Mouse (Mus musculus) liver, embryonic 11.5 days (tissue): ENCODE data around the gene Gipc2. TPM values are rescaled to one million over a fixed set of nuclear protein-coding genes. Genes with fewer than 3 reads are reported as not detected.
A peak's percentile ranks its signal among the peaks of the same experiment; 100 is the strongest.
"Not testable (repeated sequence)": the region's sequence is repeated elsewhere in the genome, so short reads cannot be mapped to it uniquely, and the experiment has no call there.

Experiments used
- ATAC-seq: fragments of 200-750 bp; cut with Nextera tagmentation; replicated peaks from 2 replicates; pipeline ENCODE4 v1.8.0; 2017; ENCODE audit warnings: moderate number of reproducible peaks, mild to moderate bottlenecking, moderate TSS enrichment, moderate library complexity; ENCODE audit not compliant: low FRiP score
- DNase-seq: peaks from one replicate; pipeline ENCODE4 v3.0.0-alpha.2; 2017; ENCODE audit warnings: low spot score
- H3K27ac ChIP-seq: fragments of 300-500 bp; sonication (generic); 2 replicates; pipeline ENCODE4 v1.5.1; 2014; ENCODE audit warnings: mild to moderate bottlenecking, low read depth, low read length, control low read depth
- H3K27me3 ChIP-seq: fragments of 300-500 bp; sonication (generic); replicated peaks from 2 replicates; pipeline ENCODE4 v1.6.1; 2014; ENCODE audit warnings: low read length, mixed read lengths; ENCODE audit not compliant: control insufficient read depth, insufficient read depth
- H3K36me3 ChIP-seq: fragments of 300-500 bp; sonication (generic); 2 replicates; pipeline ENCODE4 v1.6.1; 2014; ENCODE audit warnings: mild to moderate bottlenecking, low read length, moderate library complexity, mixed read lengths; ENCODE audit not compliant: control insufficient read depth, insufficient read depth
- H3K4me1 ChIP-seq: fragments of 300-500 bp; sonication (generic); replicated peaks from 2 replicates; pipeline ENCODE4 v1.6.1; 2014; ENCODE audit warnings: low read length, mixed read lengths; ENCODE audit not compliant: control insufficient read depth, insufficient read depth
- H3K4me2 ChIP-seq: fragments of 300-500 bp; sonication (generic); 2 replicates; pipeline ENCODE4 v1.6.1; 2014; ENCODE audit warnings: mild to moderate bottlenecking, control low read depth, moderate library complexity
- H3K4me3 ChIP-seq: fragments of 300-500 bp; sonication (generic); 2 replicates; pipeline ENCODE4 v1.5.1; 2014; ENCODE audit warnings: low read depth, low read length, control low read depth
- H3K9ac ChIP-seq: fragments of 300-500 bp; sonication (generic); 2 replicates; pipeline ENCODE4 v1.6.1; 2014; ENCODE audit warnings: low read depth, low read length, control low read depth
- H3K9me3 ChIP-seq: fragments of 300-500 bp; sonication (generic); 2 replicates; pipeline ENCODE4 v1.6.1; 2016; ENCODE audit warnings: low read length, inconsistent platforms, mixed read lengths; ENCODE audit not compliant: control insufficient read depth
- WGBS: fragments of 180-500 bp; shearing (Covaris S2); extraction: QIAGEN DNeasy Blood & Tissue Kit; methylation state at CpG from one replicate; pipeline ENCODE4 v1.1.7; 2014; 5-methylcytosine and 5-hydroxymethylcytosine counted together
- polyA plus RNA-seq: library from polyadenylated mRNA; unstranded; fragments of >200 nt; fragmentation: Nextera tagmentation; extraction: Ambion mirVana; gene quantifications from 2 replicates; pipeline ENCODE4 v1.2.1, GENCODE M21; 2014

Gipc2 gene
- polyA plus RNA-seq, 1 experiment from 2014 or later = 12.1 TPM

DNA sequence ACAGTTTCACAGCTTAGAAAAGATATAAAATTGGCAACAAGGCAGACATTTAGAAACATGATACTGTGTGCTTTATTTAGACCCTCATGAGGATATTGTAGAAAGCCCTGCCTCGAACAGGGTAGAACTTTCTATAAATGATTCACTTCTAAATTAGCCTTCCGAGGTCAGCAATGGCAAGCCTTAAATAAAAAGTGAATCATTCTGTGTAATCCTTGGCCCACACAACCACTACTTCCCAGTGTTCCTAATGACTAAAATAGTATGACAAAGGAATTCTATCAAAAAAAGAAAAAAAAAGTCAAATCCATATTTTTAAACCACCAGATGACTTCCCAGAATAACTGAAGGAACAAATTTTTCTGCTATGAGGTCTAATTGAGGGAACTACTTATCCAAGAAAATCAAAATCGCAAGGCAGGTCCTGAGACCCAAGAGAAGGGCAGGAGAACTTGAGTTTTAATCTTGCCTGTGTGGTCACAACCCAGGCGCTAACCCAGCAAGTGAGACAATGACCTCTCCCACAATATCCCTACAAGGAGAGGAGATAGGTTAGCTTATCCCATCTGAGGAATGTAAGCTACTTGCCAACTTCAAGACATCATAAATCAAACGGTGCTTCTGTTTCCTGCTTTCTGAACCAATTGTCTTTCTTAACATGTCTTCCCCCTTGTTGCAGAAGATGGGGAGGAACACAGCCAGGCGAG, 22.9 kb downstream of the Gipc2 start:
- no peak for ATAC-seq

DNA sequence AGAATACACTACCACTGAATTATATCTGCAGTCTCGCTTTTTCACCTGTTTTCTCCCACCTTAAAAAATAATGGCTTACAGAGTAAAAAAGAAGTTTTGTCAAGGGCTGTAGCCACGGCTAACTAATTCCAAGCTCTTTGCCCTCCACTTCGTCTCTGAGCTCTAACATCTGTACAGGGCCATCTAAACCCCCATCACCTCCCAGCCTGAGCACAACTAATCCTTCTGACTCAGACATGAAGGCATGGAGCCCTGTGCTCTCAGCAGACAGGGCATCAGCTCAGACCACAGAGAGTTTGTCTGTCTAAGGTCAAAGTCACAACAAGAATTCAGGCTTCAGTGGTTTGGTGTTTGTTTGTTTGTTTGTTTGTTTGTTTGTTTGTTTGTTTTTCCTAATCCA, 23.9 kb downstream of the Gipc2 start:
- Histone ChIP-seq H3K4me1 (no peaks in the 10 kb centered on the region), H3K27ac (no peak overlapping the region; the same call in 1 of the 2 replicates), H3K9me3 (no peaks in the 10 kb centered on the region), H3K27me3 (no peaks in the 10 kb centered on the region), H3K9ac (no peak overlapping the region), H3K4me3 (no peak overlapping the region), H3K36me3 (no peaks in the 10 kb centered on the region), H3K4me2 (no peak overlapping the region)
- DNase-seq = no peak
- ATAC-seq = no peak
- WGBS = 79% methylated on average over 3 of the region's 3 CpGs

More for the DNA sequence above, 22.9 kb downstream of the Gipc2 start:
- 61% methylated on average over 6 of the region's 6 CpGs for WGBS
- no peaks in the 10 kb centered on the region for H3K9me3 ChIP-seq
- H3K4me1 ChIP-seq = no peaks in the 10 kb centered on the region
- H3K27ac ChIP-seq = no peak overlapping the region
- no peak overlapping the region for H3K9ac ChIP-seq
- H3K36me3 ChIP-seq = no peaks in the 10 kb centered on the region
- H3K27me3 ChIP-seq = no peaks in the 10 kb centered on the region
- H3K4me3 ChIP-seq = no peak overlapping the region
- no peak overlapping the region for H3K4me2 ChIP-seq
- no peak for DNase-seq

DNA sequence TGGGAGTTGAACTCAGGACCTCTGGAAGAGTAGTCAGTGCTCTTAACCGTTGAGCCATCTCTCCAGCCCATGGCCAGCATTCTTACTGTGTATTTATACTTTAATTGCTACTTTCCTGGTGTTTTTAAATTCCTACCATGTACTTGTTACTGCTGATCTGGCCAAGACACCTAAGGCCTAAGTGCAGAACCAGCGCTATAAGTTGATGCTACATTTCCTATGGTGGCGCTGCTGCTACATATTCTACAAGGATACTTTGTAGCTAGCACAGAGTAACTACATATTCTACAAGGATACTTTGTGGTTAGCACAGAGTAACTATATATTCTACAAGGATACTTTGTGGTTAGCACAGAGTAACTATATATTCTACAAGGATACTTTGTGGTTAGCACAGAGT, 26.7 kb downstream of the Gipc2 start:
- not testable (repeated sequence) for DNase-seq, H3K4me1 ChIP-seq, H3K27me3 ChIP-seq, ATAC-seq, H3K27ac ChIP-seq, H3K4me2 ChIP-seq, H3K4me3 ChIP-seq, H3K9ac ChIP-seq, H3K36me3 ChIP-seq, H3K9me3 ChIP-seq
- 86% methylated on average over 3 of the region's 3 CpGs for WGBS

DNA sequence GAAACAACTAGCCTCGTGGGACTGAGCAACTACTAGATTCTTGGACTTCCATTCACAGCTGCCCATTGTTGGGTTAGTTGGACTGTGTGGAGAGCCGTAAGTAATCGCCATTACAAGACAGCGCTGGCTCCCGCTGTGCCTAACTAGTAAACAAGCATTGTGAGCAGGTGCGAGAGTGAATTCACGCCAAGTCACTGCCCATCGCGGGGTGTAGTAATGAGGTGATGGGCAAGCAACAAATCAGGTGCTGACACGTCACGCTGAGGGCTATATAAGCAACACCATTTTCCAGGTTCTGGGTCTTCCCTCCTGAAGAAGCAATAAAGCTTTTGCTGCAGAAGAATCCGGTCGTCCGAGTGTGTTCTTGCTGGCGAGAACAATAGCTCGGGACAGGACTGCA, 29.9 kb downstream of the Gipc2 start:
- not testable (repeated sequence) for H3K27ac ChIP-seq, H3K9me3 ChIP-seq, H3K4me1 ChIP-seq, H3K4me3 ChIP-seq, ATAC-seq, H3K4me2 ChIP-seq, H3K36me3 ChIP-seq, DNase-seq, H3K9ac ChIP-seq, H3K27me3 ChIP-seq
- 90% methylated on average over 16 of the region's 16 CpGs for WGBS

DNA sequence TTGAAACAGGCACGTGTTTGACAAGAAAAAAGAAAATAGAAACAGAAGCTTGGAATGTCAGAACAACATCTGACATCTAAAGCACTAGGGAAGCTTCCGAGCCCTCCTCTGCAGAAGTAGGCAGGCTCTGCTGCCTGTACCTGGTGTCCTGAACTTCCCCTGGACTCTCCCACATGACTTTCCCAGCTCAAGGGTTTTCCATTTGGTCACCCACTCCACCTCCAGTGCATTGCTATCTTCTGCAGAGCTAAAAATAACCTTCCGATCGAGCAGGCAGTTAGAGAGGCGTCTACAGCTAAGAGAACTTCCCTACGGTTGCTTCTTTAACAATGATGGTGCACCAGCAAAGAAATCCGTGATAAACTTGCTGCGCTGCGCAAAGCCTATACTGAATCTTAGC, 32.4 kb downstream of the Gipc2 start:
- DNase-seq = no peak
- H3K27ac ChIP-seq = no peak overlapping the region
- H3K4me2 ChIP-seq = peak overlapping the region; percentile 35; the same call in 1 of the 2 replicates
- WGBS = 39% methylated on average over 9 of the region's 9 CpGs
- peaks cover 5% of the 10 kb centered on the region; the same call in 1 of the 2 replicates for H3K4me1 ChIP-seq
- no peak for ATAC-seq
- no peaks in the 10 kb centered on the region for H3K36me3 ChIP-seq
- no peak overlapping the region for H3K9ac ChIP-seq
- no peaks in the 10 kb centered on the region for H3K27me3 ChIP-seq
- no peak overlapping the region for H3K4me3 ChIP-seq
- H3K9me3 ChIP-seq = no peaks in the 10 kb centered on the region

DNA sequence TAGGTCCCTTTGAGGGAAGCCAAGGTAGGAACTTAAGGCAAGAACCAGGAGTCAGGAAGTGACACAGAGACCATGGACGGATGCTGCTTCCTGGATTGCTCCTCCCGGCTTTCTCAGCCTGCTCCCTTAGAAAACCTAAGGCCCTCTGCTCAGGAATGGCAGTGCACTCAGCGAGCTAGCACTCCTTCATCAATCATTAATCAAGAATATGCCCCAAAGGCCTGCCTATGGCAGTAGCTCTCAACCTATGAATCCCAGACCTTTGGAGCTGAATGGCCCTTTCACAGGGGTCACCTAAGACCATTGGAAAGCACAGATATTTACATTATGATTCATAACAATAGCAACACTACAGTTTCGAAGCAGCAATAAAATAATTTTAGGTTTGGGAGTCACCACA, 35.1 kb downstream of the Gipc2 start:
- Histone ChIP-seq H3K27me3 (no peaks in the 10 kb centered on the region), H3K27ac (no peak overlapping the region), H3K36me3 (no peaks in the 10 kb centered on the region), H3K4me2 (no peak overlapping the region), H3K4me1 (peaks cover 5% of the 10 kb centered on the region; the same call in 1 of the 2 replicates), H3K9me3 (no peaks in the 10 kb centered on the region), H3K4me3 (no peak overlapping the region), H3K9ac (no peak overlapping the region)
- 81% methylated on average over 4 of the region's 4 CpGs for WGBS
- DNase-seq (no peak), ATAC-seq (no peak)

DNA sequence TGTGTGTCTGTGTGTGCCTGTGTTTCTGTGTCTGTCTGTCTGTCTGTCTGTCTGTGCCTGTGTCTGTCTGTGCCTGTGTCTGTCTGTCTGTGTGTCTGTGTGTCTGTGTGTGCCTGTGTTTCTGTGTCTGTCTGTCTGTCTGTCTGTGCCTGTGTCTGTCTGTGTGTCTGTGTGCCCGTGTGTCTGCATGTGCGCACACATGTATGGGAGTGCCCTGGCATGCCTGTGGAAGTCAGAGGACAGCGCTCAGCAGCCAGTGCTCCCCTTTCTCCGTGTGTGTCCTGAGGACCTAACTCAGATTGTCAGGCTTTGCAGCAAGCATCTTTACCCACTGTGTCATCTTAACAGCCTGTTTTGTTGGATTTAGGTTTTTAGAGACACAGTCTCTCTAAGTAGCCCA, 36.6 kb downstream of the Gipc2 start:
- not testable (repeated sequence) for H3K27ac ChIP-seq, H3K36me3 ChIP-seq, DNase-seq, H3K4me1 ChIP-seq, H3K27me3 ChIP-seq, H3K9me3 ChIP-seq, H3K9ac ChIP-seq, ATAC-seq, H3K4me2 ChIP-seq, H3K4me3 ChIP-seq
- whole genome bisulfite sequencing = 90% methylated on average over 4 of the region's 4 CpGs

DNA sequence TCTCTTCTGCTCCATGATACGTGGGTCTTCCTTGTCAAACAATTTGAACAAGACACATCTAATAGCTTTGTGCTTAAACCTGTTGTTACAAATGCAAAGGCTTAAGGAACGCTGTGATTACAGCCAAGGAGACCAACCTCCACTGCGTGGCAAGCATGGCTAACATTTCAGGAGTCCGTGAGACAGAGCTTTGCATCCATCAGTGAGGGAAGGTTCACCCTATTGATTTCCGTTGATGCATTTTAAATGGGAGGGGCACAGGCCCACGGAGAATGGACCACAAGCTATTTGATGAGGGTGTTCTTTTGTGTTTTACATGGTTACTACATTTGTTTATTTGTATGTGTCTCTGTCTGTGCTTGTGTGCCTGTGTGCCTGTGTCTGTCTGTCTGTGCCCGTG, 37.4 kb downstream of the Gipc2 start:
- no peaks in the 10 kb centered on the region for H3K27me3 ChIP-seq
- H3K36me3 ChIP-seq = no peaks in the 10 kb centered on the region
- H3K9me3 ChIP-seq = no peaks in the 10 kb centered on the region
- 79% methylated on average over 7 of the region's 7 CpGs for WGBS
- DNase-seq (no peak), ATAC-seq (no peak)
- no peak overlapping the region for H3K4me2 ChIP-seq
- peaks cover 3% of the 10 kb centered on the region; the same call in 1 of the 2 replicates for H3K4me1 ChIP-seq
- H3K9ac ChIP-seq = no peak overlapping the region
- H3K4me3 ChIP-seq = no peak overlapping the region
- no peak overlapping the region for H3K27ac ChIP-seq

DNA sequence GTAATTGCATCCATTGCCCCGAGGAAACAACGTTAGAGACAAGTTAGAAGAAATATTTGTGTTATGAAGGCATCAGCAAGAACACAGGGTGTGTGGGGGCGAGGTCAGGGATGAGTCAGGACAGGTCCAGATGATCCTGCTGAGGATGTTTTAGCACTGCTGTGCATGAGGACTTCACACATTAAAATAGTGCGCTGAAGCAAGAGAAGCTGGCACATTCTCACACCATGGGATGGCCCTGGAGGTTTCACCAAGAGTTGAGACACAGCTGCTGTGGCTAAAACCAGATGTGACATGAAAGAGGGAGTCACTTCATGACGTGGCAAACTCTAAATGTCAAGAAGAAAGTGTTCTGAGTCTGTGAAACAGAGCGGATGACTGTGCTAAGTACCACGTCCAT, 38.9 kb downstream of the Gipc2 start:
- no peak overlapping the region for H3K27ac ChIP-seq
- H3K4me1 ChIP-seq = peaks cover 11% of the 10 kb centered on the region
- no peak overlapping the region for H3K4me2 ChIP-seq
- H3K36me3 ChIP-seq = no peaks in the 10 kb centered on the region
- DNase-seq (no peak), ATAC-seq (no peak)
- H3K27me3 ChIP-seq = no peaks in the 10 kb centered on the region
- H3K9ac ChIP-seq = no peak overlapping the region
- 76% methylated on average over 7 of the region's 7 CpGs for WGBS
- no peak overlapping the region for H3K4me3 ChIP-seq
- no peaks in the 10 kb centered on the region for H3K9me3 ChIP-seq
